Mouse (Mus musculus): ENCODE data around the gene Zfand4.

GRCm38 (mm10) chr6:116278679-116279317 is 14.8 kb downstream of the Zfand4 start:
- TF ChIP-seq CEBPB (IDR thresholded peaks at IDR 0.05; ENCODE audit: low read depth) (no peak), CTCF (IDR thresholded peaks at IDR 0.05; ENCODE audit: control insufficient read depth, insufficient read depth, insufficient read length) (no peak), FOSL1 (IDR thresholded peaks at IDR 0.05; ENCODE audit: insufficient read depth, low read length, poor library complexity, severe bottlenecking) (no peak), MYOD1 (IDR thresholded peaks at IDR 0.05; ENCODE audit: control insufficient read depth, insufficient read length, low read depth) (no peak), MAX (IDR thresholded peaks at IDR 0.05) (no peak), USF1 (IDR thresholded peaks at IDR 0.05; ENCODE audit: low read depth) (no peak), MYOG (IDR thresholded peaks at IDR 0.05; ENCODE audit: control insufficient read depth, extremely low read depth, insufficient read length) (no peak)
